ENCODE assay signal across 13 mouse cellular contexts in genomic region chr5:43836590-43836989, GRCm38 (mm10). TPM values are rescaled to one million over a fixed set of nuclear protein-coding genes. Genes with fewer than 3 reads are reported as not detected.
DNase-seq lines count a peak whose midpoint lies in the region; ATAC-seq and TF ChIP-seq lines count a peak whose summit lies in the region.
"Had no signal": no experiment of that assay in that cellular context is flagged by ENCODE, and none has a peak within 500 bp of the region (broad histone marks: within the 10 kb centered on the region; RNA-seq: fewer than 3 reads in every experiment).

No protein-coding gene starts in this region.

- H3K4me3 ChIP-seq in heart, postnatal 0 days (ENCODE audit: low read depth, low read length), result no peak overlapping the region
- H3K4me3 ChIP-seq in lung, embryonic 14.5 days (ENCODE audit: low read depth, low read length), result no peak overlapping the region
- H3K4me3 ChIP-seq: gastrocnemius, adult 2 months had no signal

- ATAC-seq in heart, postnatal 0 days (ENCODE audit: insufficient read depth, low read depth), result no peak
- ATAC-seq in lung, embryonic 14.5 days (ENCODE audit: insufficient read depth), result no peak
- ATAC-seq in Patski, result peak; percentile 8
- ATAC-seq: intestine, embryonic 16.5 days had no signal

- no peaks in the 10 kb centered on the region for H3K27me3 ChIP-seq in heart, postnatal 0 days (ENCODE audit: control insufficient read depth, insufficient read depth, low read length)
- H3K27me3 ChIP-seq in lung, embryonic 14.5 days (ENCODE audit: insufficient read depth, low read length), result no peaks in the 10 kb centered on the region
- H3K27me3 ChIP-seq in Patski, result no peaks in the 10 kb centered on the region

- H3K9ac ChIP-seq in heart, postnatal 0 days (replicated peaks; ENCODE audit: low read depth, low read length), result no peak overlapping the region
- no peak overlapping the region for H3K9ac ChIP-seq in lung, embryonic 14.5 days

- 84% methylated on average over 7 of the region's 7 CpGs for WGBS in heart, postnatal 0 days
- WGBS in lung, embryonic 14.5 days, result 89% methylated on average over 7 of the region's 7 CpGs

- no peak for TF ChIP-seq EP300 in heart, postnatal 0 days (IDR thresholded peaks at IDR 0.05; ENCODE audit: low read depth)

- in situ Hi-C loops in Patski (cut with MboI; ENCODE audit: low pct_unique_long_range_greater_than_20kb), result no loop called here

- H3K36me3 ChIP-seq in heart, postnatal 0 days (replicated peaks; ENCODE audit: control insufficient read depth, insufficient read depth, low read length), result no peaks in the 10 kb centered on the region
- H3K36me3 ChIP-seq in lung, embryonic 14.5 days (ENCODE audit: insufficient read depth), result no peaks in the 10 kb centered on the region

- POLR2A ChIA-PET in Patski (lab: Charles Lee), result interaction anchor here (1.0 to 3.0 kb wide), 2 partner anchors 9 to 56 kb away, joined by 3 to 21 read pairs; no protein-coding TSS in a partner anchor

- 0 out of 2 replicates have a peak, but pooled peaks have one; percentile 17 for TF ChIP-seq CTCF in heart, postnatal 0 days (IDR thresholded peaks at IDR 0.05; ENCODE audit: low read depth)
- peak; percentile 19; the same call in 1 of the 2 replicates for TF ChIP-seq CTCF in lung, embryonic 14.5 days (IDR thresholded peaks at IDR 0.05; ENCODE audit: low read depth)
- TF ChIP-seq CTCF in Patski (IDR thresholded peaks at IDR 0.05), result peak; percentile 56

- H3K4me2 ChIP-seq in heart, postnatal 0 days (ENCODE audit: low read depth, low read length), result no peak overlapping the region
- no peak overlapping the region for H3K4me2 ChIP-seq in lung, embryonic 14.5 days

- CTCF ChIA-PET in Patski (lab: Charles Lee), result interaction anchor here (0.6 to 3.7 kb wide), 6 partner anchors 10 to 69 kb away, joined by 3 to 53 read pairs (median 12); partner anchors contain the start of gene Fbxl5

- DNase-seq in heart, postnatal 0 days (ENCODE audit: low spot score), result no peak
- no peak for DNase-seq in heart, adult 18-20 months
- DNase-seq in lung, embryonic 14.5 days, result no peak
- no peak for DNase-seq in lung, adult 18-20 months
- no peak for DNase-seq in Patski (ENCODE audit: low read depth, low spot score)
- DNase-seq in lung, postnatal 10 days, result peak; percentile 45
- DNase-seq in T-cell, adult 2 months (ENCODE audit: low spot score), result no peak
- DNase-seq in kidney, adult 11 months, result no peak
- DNase-seq: adrenal gland, adult 2 months had no signal

- H3K9me3 ChIP-seq in heart, postnatal 0 days (replicated peaks; ENCODE audit: control insufficient read depth, low read length), result no peaks in the 10 kb centered on the region
- H3K9me3 ChIP-seq in lung, embryonic 14.5 days (ENCODE audit: low read depth, low read length), result no peaks in the 10 kb centered on the region

- H3K4me1 ChIP-seq in heart, postnatal 0 days (ENCODE audit: control insufficient read depth, insufficient read depth), result no peaks in the 10 kb centered on the region
- H3K4me1 ChIP-seq in lung, embryonic 14.5 days (ENCODE audit: insufficient read depth), result no peaks in the 10 kb centered on the region

- H3K27ac ChIP-seq in heart, postnatal 0 days (ENCODE audit: low read depth), result no peak overlapping the region
- no peak overlapping the region for H3K27ac ChIP-seq in lung, embryonic 14.5 days (ENCODE audit: low read depth)
- H3K27ac ChIP-seq: gastrocnemius, adult 2 months; macrophage had no signal

RNA-seq across cellular contexts. Expression of gene Fbxl5, which starts 15.2 kb away (rescaled TPM):
- 48.9 and 56.0 TPM in 2 replicates for total RNA-seq in heart, postnatal 0 days (2014; rRNA removed; ENCODE audit: low replicate concordance)
- polyA plus RNA-seq in heart, postnatal 0 days (2015; fragmentation: Nextera tagmentation; extraction: Ambion mirVana), result 40.3 and 41.9 TPM in 2 replicates
- total RNA-seq in heart, adult 18-20 months (2021), result 10 to 100 TPM; 39.0 to 42.3 TPM
- 73.2 and 76.7 TPM in 2 replicates for polyA plus RNA-seq in lung, embryonic 14.5 days (2014; fragmentation: Nextera tagmentation; extraction: Ambion mirVana)
- polyA plus RNA-seq in Patski (2021), result 91.7 TPM

RNA-seq across cellular contexts. Expression of gene Bst1, which starts 17.9 kb away (rescaled TPM):
- 0.15 and 0.70 TPM in 2 replicates for total RNA-seq in heart, postnatal 0 days (2014; rRNA removed; ENCODE audit: low replicate concordance)
- 0.70 and 1.2 TPM in 2 replicates for polyA plus RNA-seq in heart, postnatal 0 days (2015; fragmentation: Nextera tagmentation; extraction: Ambion mirVana)
- total RNA-seq in heart, adult 18-20 months (2021), result 1 to 10 TPM; 1.9 to 4.2 TPM
- polyA plus RNA-seq in lung, embryonic 14.5 days (2014; fragmentation: Nextera tagmentation; extraction: Ambion mirVana), result 0.82 and 1.2 TPM in 2 replicates
- polyA plus RNA-seq in Patski (2021), result 864 TPM
- total RNA-seq: left cerebral cortex, adult 8-10 months had no signal

RNA-seq across cellular contexts. Expression of gene Cd38, which starts 31.8 kb away (rescaled TPM):
- 17.2 and 19.6 TPM in 2 replicates for total RNA-seq in heart, postnatal 0 days (2014; rRNA removed; ENCODE audit: low replicate concordance)
- 12.9 and 13.1 TPM in 2 replicates for polyA plus RNA-seq in heart, postnatal 0 days (2015; fragmentation: Nextera tagmentation; extraction: Ambion mirVana)
- 1 to 10 TPM; 5.8 to 6.3 TPM for total RNA-seq in heart, adult 18-20 months (2021)
- 23.0 and 26.9 TPM in 2 replicates for polyA plus RNA-seq in lung, embryonic 14.5 days (2014; fragmentation: Nextera tagmentation; extraction: Ambion mirVana)
- polyA plus RNA-seq in Patski (2021), result 1.6 TPM

Comparison
In these comparisons a context has a peak if more than half of its experiments do, and no peak if none do; other contexts are left out.
1. RNA of gene Bst1, which starts 17.9 kb away (polyA plus RNA-seq): 864 TPM in Patski (single experiment); 0.70 to 1.2 TPM in heart, postnatal 0 days and 0.82 to 1.2 TPM in lung, embryonic 14.5 days; every median in the first group is over 100 times any median in the second.
2. Peak in every context shown above with its lines, with median percentiles within 50 percentile points of each other: CTCF ChIP-seq.